Mouse (Mus musculus): ENCODE data around the gene Dkk3. TPM values are rescaled to one million over a fixed set of nuclear protein-coding genes. Genes with fewer than 3 reads are reported as not detected.
"Not testable (repeated sequence)": the region's sequence is repeated elsewhere in the genome, so short reads cannot be mapped to it uniquely, and the experiment has no call there.

Gene Dkk3
- polyA plus RNA-seq, 1 experiment from 2014 or later, result 43.9 TPM

DNA sequence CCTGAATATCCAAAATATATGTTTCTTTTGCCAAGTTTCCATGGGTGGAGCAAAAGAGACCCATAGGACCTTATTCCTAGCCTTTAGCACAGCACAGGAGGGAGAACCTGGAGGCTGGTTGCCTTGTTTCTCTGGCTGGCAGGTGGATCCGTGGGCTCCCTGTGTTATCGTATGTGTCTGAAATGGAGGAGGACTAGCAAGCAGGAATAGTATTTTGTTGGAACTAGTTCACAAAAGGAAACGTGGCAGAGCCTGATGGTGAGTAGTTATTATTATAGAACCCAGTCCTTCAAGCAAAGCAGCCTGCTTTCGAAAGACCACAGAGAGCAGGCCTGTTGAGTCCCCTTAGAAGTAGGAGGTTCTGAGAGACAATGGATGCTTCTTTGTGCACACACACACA lies 6.2 kb upstream of the Dkk3 start:
- H3K27ac ChIP-seq; H3K4me1 ChIP-seq; H3K27me3 ChIP-seq; ATAC-seq (ENCODE audit: insufficient number of reproducible peaks, insufficient read depth, low FRiP score, low TSS enrichment, low read depth); H3K36me3 ChIP-seq; H3K9me3 ChIP-seq; H3K9ac ChIP-seq; H3K4me3 ChIP-seq; H3K4me2 ChIP-seq: not testable (repeated sequence)
- 87% methylated on average over 4 of the region's 4 CpGs for WGBS

DNA sequence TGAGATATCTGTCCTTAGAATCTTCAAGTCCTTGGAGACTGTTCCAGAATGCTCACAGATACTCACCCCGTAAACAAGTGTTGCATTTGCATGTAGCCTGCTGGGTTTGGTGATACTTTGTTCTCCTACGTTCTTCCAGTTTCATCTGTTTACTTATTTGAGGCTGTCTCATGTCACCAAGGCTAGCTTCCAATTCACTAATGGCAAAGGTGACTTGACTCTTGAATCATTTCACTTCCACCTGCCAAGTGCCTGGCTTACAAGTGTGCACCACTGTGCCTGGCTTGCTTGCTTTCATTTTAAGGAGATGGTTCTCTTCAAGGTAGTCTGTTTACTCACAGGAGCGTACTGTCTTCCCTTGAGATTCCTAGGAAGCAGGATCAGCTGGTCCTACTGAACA lies 5.6 kb upstream of the Dkk3 start:
- ATAC-seq (ENCODE audit: insufficient number of reproducible peaks, insufficient read depth, low FRiP score, low TSS enrichment, low read depth), result no peak
- Histone ChIP-seq H3K4me1 (no peaks in the 10 kb centered on the region), H3K4me3 (no peak overlapping the region), H3K9me3 (no peaks in the 10 kb centered on the region), H3K4me2 (no peak overlapping the region), H3K27me3 (no peaks in the 10 kb centered on the region), H3K27ac (no peak overlapping the region), H3K9ac (no peak overlapping the region), H3K36me3 (no peaks in the 10 kb centered on the region)
- WGBS, result 89% methylated on average over 3 of the region's 3 CpGs

DNA sequence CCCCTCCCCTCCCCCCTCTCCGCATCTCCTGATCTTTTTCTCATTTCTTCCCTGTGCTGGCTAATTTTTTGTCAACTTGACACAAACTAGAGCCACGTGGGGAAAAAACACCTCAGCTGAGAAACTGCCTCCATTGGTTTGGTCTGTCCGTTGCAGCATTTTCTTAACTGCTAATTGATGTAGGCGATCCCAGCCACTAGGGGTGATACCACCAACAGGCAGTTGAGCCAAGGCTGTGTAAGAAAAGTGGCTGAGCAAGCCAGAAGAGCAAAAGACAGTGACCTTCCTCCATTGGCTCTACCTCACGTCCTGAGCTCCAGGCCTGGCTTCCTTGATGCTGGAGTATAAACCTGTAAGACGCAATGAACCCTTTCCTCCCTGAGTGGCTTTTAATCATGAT lies 978 bp upstream of the Dkk3 start:
- Histone ChIP-seq H3K4me3 (no peak overlapping the region), H3K9ac (no peak overlapping the region), H3K36me3 (no peaks in the 10 kb centered on the region), H3K4me1 (peaks cover 35% of the 10 kb centered on the region), H3K27me3 (no peaks in the 10 kb centered on the region), H3K9me3 (no peaks in the 10 kb centered on the region), H3K27ac (no peak overlapping the region), H3K4me2 (no peak overlapping the region)
- 34% methylated on average over 5 of the region's 6 CpGs for whole genome bisulfite sequencing
- no peak for ATAC-seq (ENCODE audit: insufficient number of reproducible peaks, insufficient read depth, low FRiP score, low TSS enrichment, low read depth)

DNA sequence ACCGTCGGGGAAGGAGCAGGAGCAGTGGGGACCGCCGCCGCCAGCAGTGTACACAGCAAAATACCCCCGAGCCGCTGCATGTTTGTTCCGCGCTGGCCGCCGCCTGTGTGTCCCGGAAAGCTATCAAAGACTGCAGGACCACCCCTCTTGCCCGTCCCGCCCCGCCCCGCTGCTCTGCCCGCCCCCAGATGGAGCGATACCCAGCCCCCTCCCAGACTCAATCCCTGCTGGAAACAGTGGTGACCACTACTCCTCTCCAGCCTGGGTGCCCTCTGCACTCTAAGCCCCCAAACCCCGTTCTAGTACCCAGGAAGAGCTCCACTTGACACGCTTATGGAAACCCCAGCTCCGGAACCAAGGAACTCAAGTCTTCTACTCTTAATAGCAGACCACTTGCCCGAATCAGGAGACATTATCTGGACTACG lies 528 bp downstream of the Dkk3 start:
- H3K4me3 ChIP-seq, result peak overlapping the region; percentile 61
- under 1% methylated on average over 23 of the region's 23 CpGs for WGBS
- peak overlapping the region; percentile 80 for H3K9ac ChIP-seq
- peak overlapping the region; percentile 78 for H3K27ac ChIP-seq
- no peaks in the 10 kb centered on the region for H3K36me3 ChIP-seq
- peak overlapping the region; percentile 71 for H3K4me2 ChIP-seq
- H3K4me1 ChIP-seq, result peaks cover 51% of the 10 kb centered on the region
- no peaks in the 10 kb centered on the region for H3K9me3 ChIP-seq
- 0 out of 2 replicates have a peak, but pooled peaks have one; percentile 8 for ATAC-seq (ENCODE audit: insufficient number of reproducible peaks, insufficient read depth, low FRiP score, low TSS enrichment, low read depth)
- no peaks in the 10 kb centered on the region for H3K27me3 ChIP-seq

GRCm38 (mm10) chr7:112157584-112158315 lies 1.1 kb downstream of the Dkk3 start:
- peak overlapping the region; percentile 71 for H3K4me2 ChIP-seq
- peak overlapping the region; percentile 61 for H3K4me3 ChIP-seq
- H3K27me3 ChIP-seq, result no peaks in the 10 kb centered on the region
- H3K9me3 ChIP-seq, result no peaks in the 10 kb centered on the region
- H3K27ac ChIP-seq, result peak overlapping the region; percentile 78
- WGBS, result 6% methylated on average over 23 of the region's 23 CpGs
- H3K9ac ChIP-seq, result peak overlapping the region; percentile 80
- H3K36me3 ChIP-seq, result no peaks in the 10 kb centered on the region
- peak; percentile 20; the same call in 1 of the 2 replicates for ATAC-seq (ENCODE audit: insufficient number of reproducible peaks, insufficient read depth, low FRiP score, low TSS enrichment, low read depth)
- H3K4me1 ChIP-seq, result peaks cover 52% of the 10 kb centered on the region

DNA sequence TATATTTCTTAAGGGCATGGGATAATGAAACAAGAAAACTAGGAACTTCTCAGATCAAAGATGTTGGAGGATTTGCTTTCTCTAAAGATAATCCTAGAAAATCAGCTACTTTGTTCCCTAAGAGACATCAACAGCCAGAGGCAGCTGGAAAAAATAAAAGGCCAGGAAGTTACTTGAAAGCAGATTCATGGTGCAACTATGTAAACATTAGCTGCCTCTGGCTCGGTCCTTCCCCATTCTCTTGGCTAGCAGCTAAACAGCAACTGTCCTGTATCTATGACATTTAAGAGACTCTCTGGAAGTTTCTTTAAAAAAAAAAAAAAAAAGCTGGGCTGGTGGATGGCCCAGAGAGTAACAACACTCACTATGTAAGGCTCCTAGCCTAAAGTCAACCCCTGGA lies 3.7 kb downstream of the Dkk3 start:
- WGBS, result 3% methylated on average over 1 of the region's 1 CpGs
- no peaks in the 10 kb centered on the region for H3K27me3 ChIP-seq
- peak overlapping the region; percentile 65; the same call in 1 of the 2 replicates for H3K27ac ChIP-seq
- H3K4me2 ChIP-seq, result peak overlapping the region; percentile 71
- peaks cover 52% of the 10 kb centered on the region for H3K4me1 ChIP-seq
- ATAC-seq (ENCODE audit: insufficient number of reproducible peaks, insufficient read depth, low FRiP score, low TSS enrichment, low read depth), result no peak
- no peak overlapping the region for H3K4me3 ChIP-seq
- peaks cover 3% of the 10 kb centered on the region for H3K36me3 ChIP-seq
- no peak overlapping the region; the same call in 1 of the 2 replicates for H3K9ac ChIP-seq
- H3K9me3 ChIP-seq, result no peaks in the 10 kb centered on the region

GRCm38 (mm10) chr7:112154445-112154844 lies 4.4 kb downstream of the Dkk3 start:
- Histone ChIP-seq H3K27ac (peak overlapping the region; percentile 65; the same call in 1 of the 2 replicates), H3K9ac (no peak overlapping the region), H3K4me3 (no peak overlapping the region), H3K9me3 (no peaks in the 10 kb centered on the region), H3K36me3 (peaks cover 10% of the 10 kb centered on the region), H3K27me3 (no peaks in the 10 kb centered on the region), H3K4me2 (peak overlapping the region; percentile 71; the same call in 1 of the 2 replicates), H3K4me1 (peaks cover 52% of the 10 kb centered on the region)
- ATAC-seq (ENCODE audit: insufficient number of reproducible peaks, insufficient read depth, low FRiP score, low TSS enrichment, low read depth), result no peak
- WGBS, result 56% methylated on average over 4 of the region's 4 CpGs

DNA sequence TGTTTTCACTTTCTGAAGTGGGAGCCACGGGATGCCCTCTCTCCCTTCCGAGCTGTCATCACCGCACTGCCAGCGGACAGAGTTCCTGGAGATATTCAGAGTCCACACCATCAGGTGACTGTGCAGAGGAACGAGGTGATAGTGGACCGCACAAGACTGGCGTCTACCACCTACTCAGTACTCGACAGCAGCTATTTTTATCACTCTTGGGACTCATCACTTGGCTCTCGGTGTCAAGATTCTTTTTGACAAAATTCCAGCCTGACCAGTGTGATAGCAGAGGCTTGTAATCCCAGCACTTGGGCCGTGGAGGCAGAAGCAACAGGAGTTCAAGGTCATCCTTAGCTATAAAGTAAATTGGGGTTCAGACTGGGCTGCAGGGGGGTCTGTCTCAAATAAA lies 9.7 kb downstream of the Dkk3 start:
- H3K27ac ChIP-seq, result no peak overlapping the region
- H3K27me3 ChIP-seq, result no peaks in the 10 kb centered on the region
- 91% methylated on average over 10 of the region's 10 CpGs for WGBS
- no peak overlapping the region for H3K9ac ChIP-seq
- ATAC-seq (ENCODE audit: insufficient number of reproducible peaks, insufficient read depth, low FRiP score, low TSS enrichment, low read depth), result no peak
- H3K9me3 ChIP-seq, result no peaks in the 10 kb centered on the region
- H3K4me3 ChIP-seq, result no peak overlapping the region
- peaks cover 29% of the 10 kb centered on the region for H3K36me3 ChIP-seq
- no peak overlapping the region for H3K4me2 ChIP-seq
- H3K4me1 ChIP-seq, result peaks cover 37% of the 10 kb centered on the region

DNA sequence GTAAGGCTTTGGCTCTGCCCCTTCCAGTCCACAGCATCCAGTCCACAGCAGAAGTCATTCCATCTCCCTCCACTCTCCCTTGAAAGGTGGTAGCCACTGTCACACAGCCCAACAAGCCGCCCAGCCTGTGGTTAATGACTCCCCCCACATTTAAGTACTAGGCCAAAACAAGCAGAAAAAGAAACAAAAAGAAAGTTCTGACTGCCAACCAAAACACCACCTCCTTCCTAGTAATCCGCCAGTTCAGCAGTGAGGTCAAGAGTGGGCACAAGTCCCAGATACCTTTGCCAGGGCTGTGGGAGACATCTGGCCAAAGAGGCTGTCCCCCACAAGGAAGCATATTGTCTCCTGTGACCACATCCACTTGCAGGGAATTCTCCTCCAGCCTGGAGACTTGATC lies 10.9 kb downstream of the Dkk3 start:
- no peak for ATAC-seq (ENCODE audit: insufficient number of reproducible peaks, insufficient read depth, low FRiP score, low TSS enrichment, low read depth)
- Histone ChIP-seq H3K27ac (no peak overlapping the region), H3K36me3 (peaks cover 29% of the 10 kb centered on the region), H3K4me2 (no peak overlapping the region), H3K9ac (no peak overlapping the region), H3K27me3 (no peaks in the 10 kb centered on the region), H3K9me3 (no peaks in the 10 kb centered on the region), H3K4me1 (peaks cover 39% of the 10 kb centered on the region), H3K4me3 (no peak overlapping the region)
- WGBS, result 68% methylated on average over 2 of the region's 2 CpGs

DNA sequence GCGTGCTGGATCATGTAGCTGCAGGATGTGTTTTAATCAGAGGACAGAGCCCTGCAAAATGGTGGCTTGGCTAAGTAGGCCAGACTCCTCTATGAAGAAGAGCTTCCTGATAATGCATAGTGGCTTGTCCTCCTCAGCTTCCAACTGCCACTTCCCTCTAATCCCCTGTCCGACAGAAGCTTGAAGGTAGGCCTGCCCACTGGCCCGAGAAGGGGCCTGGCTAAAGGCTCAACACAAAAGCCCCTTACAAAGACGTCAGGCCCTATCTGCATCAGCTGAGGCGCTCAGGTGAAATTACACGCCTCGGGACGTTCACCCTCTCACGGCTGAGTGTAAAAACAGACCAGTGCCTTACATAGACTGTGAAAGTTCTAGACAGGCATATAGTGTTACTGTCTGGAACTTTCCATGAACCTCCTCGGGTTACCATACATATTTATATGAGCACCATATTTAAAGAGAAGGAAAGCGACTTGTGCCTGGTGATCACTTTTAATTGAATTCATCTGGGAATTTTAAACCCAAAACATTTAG lies 14.1 kb downstream of the Dkk3 start:
- H3K4me1 ChIP-seq, result peaks cover 50% of the 10 kb centered on the region
- peak; percentile 71; the same call in 1 of the 2 replicates for ATAC-seq (ENCODE audit: insufficient number of reproducible peaks, insufficient read depth, low FRiP score, low TSS enrichment, low read depth)
- H3K27ac ChIP-seq, result peak overlapping the region; percentile 89
- H3K4me2 ChIP-seq, result no peak overlapping the region
- H3K9me3 ChIP-seq, result no peaks in the 10 kb centered on the region
- no peak overlapping the region for H3K4me3 ChIP-seq
- 23% methylated on average over 11 of the region's 11 CpGs for WGBS
- no peaks in the 10 kb centered on the region for H3K27me3 ChIP-seq
- no peak overlapping the region for H3K9ac ChIP-seq
- H3K36me3 ChIP-seq, result peaks cover 27% of the 10 kb centered on the region

DNA sequence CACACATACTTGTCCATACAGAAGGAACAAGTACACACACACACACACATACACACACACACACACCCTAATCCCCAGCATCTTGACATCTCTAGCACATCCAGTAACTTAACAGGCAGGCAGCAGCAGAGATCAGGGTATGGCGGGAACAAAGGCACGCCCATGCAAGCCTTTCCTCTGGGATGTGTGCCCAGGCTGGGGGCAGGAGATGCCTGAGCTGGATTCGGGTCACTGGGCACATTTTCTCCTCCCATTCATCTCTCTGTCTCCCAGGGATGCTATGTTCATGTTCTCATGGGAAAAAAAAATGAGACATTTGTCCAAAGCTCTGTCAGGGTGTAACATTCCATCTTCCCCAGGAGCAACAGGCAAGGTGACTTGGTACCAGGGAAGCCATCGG lies 14.9 kb downstream of the Dkk3 start:
- Histone ChIP-seq H3K27ac (peak overlapping the region; percentile 89), H3K4me1 (peaks cover 52% of the 10 kb centered on the region)
- WGBS, result 75% methylated on average over 4 of the region's 4 CpGs

GRCm38 (mm10) chr7:112143090-112143500 lies 15.8 kb downstream of the Dkk3 start:
- no peaks in the 10 kb centered on the region for H3K9me3 ChIP-seq
- peaks cover 13% of the 10 kb centered on the region; the same call in 1 of the 2 replicates for H3K36me3 ChIP-seq
- no peak overlapping the region for H3K9ac ChIP-seq
- peak overlapping the region; percentile 89 for H3K27ac ChIP-seq
- no peaks in the 10 kb centered on the region for H3K27me3 ChIP-seq
- H3K4me3 ChIP-seq, result no peak overlapping the region
- 35% methylated on average over 7 of the region's 7 CpGs for WGBS
- no peak overlapping the region for H3K4me2 ChIP-seq
- no peak for ATAC-seq (ENCODE audit: insufficient number of reproducible peaks, insufficient read depth, low FRiP score, low TSS enrichment, low read depth)
- peaks cover 59% of the 10 kb centered on the region for H3K4me1 ChIP-seq

More for the DNA sequence above, 14.9 kb downstream of the Dkk3 start:
- Histone ChIP-seq H3K9me3 (no peaks in the 10 kb centered on the region), H3K36me3 (peaks cover 19% of the 10 kb centered on the region), H3K27me3 (no peaks in the 10 kb centered on the region), H3K4me3 (no peak overlapping the region), H3K4me2 (no peak overlapping the region), H3K9ac (no peak overlapping the region)
- no peak for ATAC-seq (ENCODE audit: insufficient number of reproducible peaks, insufficient read depth, low FRiP score, low TSS enrichment, low read depth)

Data from embryonic facial prominence, embryonic 13.5 days (tissue).